ENCODE assay signal across 20 mouse cellular contexts in genomic region chr8:12809516-12809915, GRCm38 (mm10). TPM values are rescaled to one million over a fixed set of nuclear protein-coding genes. Genes with fewer than 3 reads are reported as not detected.
A peak's percentile ranks its signal among the peaks of the same experiment; 100 is the strongest.
DNase-seq lines count a peak whose midpoint lies in the region; ATAC-seq and TF ChIP-seq lines count a peak whose summit lies in the region.
"Had no signal": no experiment of that assay in that cellular context is flagged by ENCODE, and none has a peak within 500 bp of the region (broad histone marks: within the 10 kb centered on the region; RNA-seq: fewer than 3 reads in every experiment).

No protein-coding gene starts in this region.

- H3K4me3 ChIP-seq in hindbrain, embryonic 10.5 days: no peak overlapping the region
- no peak overlapping the region for H3K4me3 ChIP-seq in hindbrain, postnatal 0 days (ENCODE audit: low read length)
- H3K4me3 ChIP-seq in lung, embryonic 16.5 days (ENCODE audit: low read length): no peak overlapping the region
- H3K4me3 ChIP-seq: forebrain, embryonic 10.5 days; forebrain, embryonic 13.5 days; heart, embryonic 12.5 days; heart, embryonic 15.5 days had no signal

- ATAC-seq in hindbrain, postnatal 0 days: no peak
- no peak for ATAC-seq in lung, embryonic 16.5 days (ENCODE audit: low read depth)
- ATAC-seq: activated CD4-positive, CD25-positive, alpha-beta regulatory T cell, adult 4 months; forebrain, embryonic 13.5 days had no signal

- H3K36me3 ChIP-seq in hindbrain, embryonic 10.5 days: peaks cover 35% of the 10 kb centered on the region
- H3K36me3 ChIP-seq in hindbrain, postnatal 0 days (ENCODE audit: insufficient read depth, low read length): 0 out of 2 replicates have a peak, but pooled peaks cover 18% of the 10 kb centered on the region
- H3K36me3 ChIP-seq in lung, embryonic 16.5 days (ENCODE audit: control insufficient read depth, insufficient read depth, low read length): peaks cover 5% of the 10 kb centered on the region; the same call in 1 of the 2 replicates

- no peaks in the 10 kb centered on the region for H3K27me3 ChIP-seq in hindbrain, embryonic 10.5 days (ENCODE audit: insufficient read depth, poor library complexity, severe bottlenecking)
- H3K27me3 ChIP-seq in hindbrain, postnatal 0 days (ENCODE audit: insufficient read depth, low read length): no peaks in the 10 kb centered on the region
- no peaks in the 10 kb centered on the region for H3K27me3 ChIP-seq in lung, embryonic 16.5 days (ENCODE audit: control insufficient read depth, insufficient read depth, low read depth, low read length)
- H3K27me3 ChIP-seq: forebrain, embryonic 13.5 days; heart, embryonic 12.5 days; heart, embryonic 15.5 days had no signal

- H3K4me2 ChIP-seq in hindbrain, postnatal 0 days (ENCODE audit: low read depth, low read length): no peak overlapping the region
- H3K4me2 ChIP-seq in lung, embryonic 16.5 days (ENCODE audit: low read depth, low read length): no peak overlapping the region
- H3K4me2 ChIP-seq: forebrain, embryonic 13.5 days; heart, embryonic 12.5 days; heart, embryonic 15.5 days; hindbrain, embryonic 14.5 days had no signal

- DNase-seq in cerebellum, postnatal 10 days: peak; percentile 59 to 70
- DNase-seq in cerebellum, adult 11 months: no peak
- no peak for DNase-seq in hindbrain, embryonic 10.5 days (ENCODE audit: low spot score)
- DNase-seq in hindbrain, postnatal 0 days (ENCODE audit: low spot score): no peak
- no peak for DNase-seq in lung, postnatal 4 days
- DNase-seq: adrenal gland, adult 8-10 months; adrenal gland, postnatal 25 days; cerebellum, adult 2 months; cerebellum, adult 9-11 months; gastrocnemius, postnatal 25 days; heart, adult 18-20 months; heart, postnatal 10 days; heart, postnatal 36 days had no signal

- no peaks in the 10 kb centered on the region for H3K9me3 ChIP-seq in hindbrain, embryonic 10.5 days
- H3K9me3 ChIP-seq in hindbrain, postnatal 0 days (ENCODE audit: low read length): no peaks in the 10 kb centered on the region
- H3K9me3 ChIP-seq in lung, embryonic 16.5 days (ENCODE audit: control insufficient read depth, low read length): no peaks in the 10 kb centered on the region
- H3K9me3 ChIP-seq: forebrain, embryonic 10.5 days; forebrain, embryonic 13.5 days; heart, embryonic 12.5 days; heart, embryonic 15.5 days had no signal

- no peak overlapping the region for H3K9ac ChIP-seq in hindbrain, postnatal 0 days (replicated peaks; ENCODE audit: low read length)
- no peak overlapping the region for H3K9ac ChIP-seq in lung, embryonic 16.5 days (ENCODE audit: low read length)
- H3K9ac ChIP-seq: forebrain, embryonic 13.5 days; heart, embryonic 12.5 days; heart, embryonic 15.5 days; hindbrain, embryonic 14.5 days had no signal

- 50% methylated on average over 2 of the region's 2 CpGs for WGBS in hindbrain, embryonic 10.5 days
- 33% methylated on average over 2 of the region's 2 CpGs for WGBS in hindbrain, postnatal 0 days
- 92% methylated on average over 2 of the region's 2 CpGs for WGBS in lung, embryonic 16.5 days

- peak overlapping the region; percentile 19; the same call in 1 of the 2 replicates for H3K27ac ChIP-seq in hindbrain, embryonic 10.5 days
- no peak overlapping the region for H3K27ac ChIP-seq in hindbrain, postnatal 0 days
- peak overlapping the region; percentile 91; the same call in 1 of the 2 replicates for H3K27ac ChIP-seq in lung, embryonic 16.5 days (ENCODE audit: low read length)
- H3K27ac ChIP-seq: forebrain, embryonic 10.5 days; forebrain, embryonic 13.5 days; heart, embryonic 15.5 days; hindbrain, embryonic 14.5 days had no signal

- H3K4me1 ChIP-seq in hindbrain, embryonic 10.5 days (replicated peaks): peaks cover 45% of the 10 kb centered on the region
- H3K4me1 ChIP-seq in hindbrain, postnatal 0 days (ENCODE audit: insufficient read depth, low read length): peaks cover 4% of the 10 kb centered on the region; the same call in 1 of the 2 replicates
- peaks cover 31% of the 10 kb centered on the region for H3K4me1 ChIP-seq in lung, embryonic 16.5 days (replicated peaks; ENCODE audit: control insufficient read depth, insufficient read depth, low read length)
- H3K4me1 ChIP-seq: forebrain, embryonic 13.5 days had no signal

- no peak for TF ChIP-seq CTCF in hindbrain, postnatal 0 days (IDR thresholded peaks at IDR 0.05; ENCODE audit: low read depth)

RNA-seq across cellular contexts. Expression of gene Atp11a, which starts 52.7 kb away (rescaled TPM):
- polyA plus RNA-seq in hindbrain, embryonic 10.5 days (2016; fragmentation: Nextera tagmentation; extraction: Ambion mirVana): 8.5 and 8.8 TPM in 2 replicates
- total RNA-seq in hindbrain, postnatal 0 days (2014; rRNA removed): 35.2 and 48.8 TPM in 2 replicates
- 12.5 and 12.9 TPM in 2 replicates for polyA plus RNA-seq in hindbrain, postnatal 0 days (2015; fragmentation: Nextera tagmentation; extraction: Ambion mirVana)
- polyA plus RNA-seq in lung, embryonic 16.5 days (2015; fragmentation: Nextera tagmentation; extraction: Ambion mirVana): 15.7 and 19.3 TPM in 2 replicates

Comparison
In these comparisons a context has a peak if more than half of its experiments do, and no peak if none do; other contexts are left out.
1. DNase-seq: peak in cerebellum, postnatal 10 days (2 of 2); none in cerebellum, adult 11 months (single experiment), hindbrain, embryonic 10.5 days (single experiment), hindbrain, postnatal 0 days (single experiment) and lung, postnatal 4 days (0 of 2).